Mouse (Mus musculus) G1E (cell line): ENCODE measurements around the gene Ddx58. TPM values are rescaled to one million over a fixed set of nuclear protein-coding genes. Genes with fewer than 3 reads are reported as not detected.

Experiments used
- ATAC-seq: 2 replicates; pipeline ENCODE4 v1.8.0; 2016; ENCODE audit warnings: mild to moderate bottlenecking; ENCODE audit not compliant: insufficient number of reproducible peaks, poor library complexity, low FRiP score, severe bottlenecking; ENCODE audit errors: extremely low read depth
- DNase-seq: peaks from one replicate; pipeline ENCODE4 v3.0.0; 2012; ENCODE audit warnings: low spot score
- H3K27me3 ChIP-seq: 2 replicates; pipeline ENCODE4 v1.6.1; 2012; ENCODE audit warnings: mild to moderate bottlenecking, low read length, inconsistent platforms; ENCODE audit not compliant: insufficient read depth
- H3K36me3 ChIP-seq: replicated peaks from 2 replicates; pipeline ENCODE3; 2012; ENCODE audit warnings: mild to moderate bottlenecking, inconsistent platforms
- H3K4me1 ChIP-seq: 2 replicates; pipeline ENCODE4 v1.6.1; 2012; ENCODE audit warnings: low read depth, low read length, inconsistent platforms, mixed read lengths; ENCODE audit not compliant: insufficient read depth
- H3K4me3 ChIP-seq: 2 replicates; pipeline ENCODE4 v1.5.1; 2012; ENCODE audit warnings: low read depth, mild to moderate bottlenecking, inconsistent platforms, low read length, moderate library complexity, mixed read lengths
- H3K9me3 ChIP-seq: replicated peaks from 2 replicates; pipeline ENCODE4 v1.6.1; 2012; ENCODE audit warnings: inconsistent platforms
- CTCF ChIP-seq: IDR thresholded peaks from 2 replicates; pipeline ENCODE4 v1.5.1; 2012; ENCODE audit warnings: low read depth, low read length, inconsistent platforms, mixed read lengths
- GATA1 ChIP-seq: IDR thresholded peaks from 2 replicates; pipeline ENCODE4 v1.6.1; 2012; ENCODE audit warnings: borderline replicate concordance, low read length, inconsistent platforms, mixed read lengths
- GATA2 ChIP-seq: IDR thresholded peaks from 2 replicates; pipeline ENCODE4 v1.6.1; 2012; ENCODE audit warnings: low read depth, low read length, inconsistent platforms, borderline replicate concordance
- POLR2AphosphoS5 ChIP-seq: IDR thresholded peaks from 2 replicates; pipeline ENCODE4 v1.6.1; 2012; ENCODE audit warnings: low read depth, low read length, inconsistent platforms; ENCODE audit not compliant: insufficient replicate concordance
- TAL1 ChIP-seq: conservative IDR thresholded peaks from 2 replicates; pipeline ENCODE4 v1.6.1; 2012; ENCODE audit warnings: low read depth, low read length, inconsistent platforms, mixed read lengths
- polyA plus RNA-seq: library from polyadenylated mRNA; stranded (reverse); fragments of >175 nt; gene quantifications from 2 replicates; pipeline ENCODE4 v1.2.3, GENCODE M21; 2012
- total RNA-seq, 2 experiments: library from RNA; stranded (forward) in 1 of 2; stranded (reverse) in 1 of 2; fragments of 200-1000 nt in 1 of 2; fragments of >200 nt in 1 of 2; fragmentation: Nextera tagmentation in 1 of 2; gene quantifications; 2 replicates each; pipeline ENCODE4 v1.2.3; 2014 to 2017

Gene Ddx58
- total and polyA plus RNA-seq, 3 experiments, result 0.68 to 29.2 (median 16.1) TPM

DNA sequence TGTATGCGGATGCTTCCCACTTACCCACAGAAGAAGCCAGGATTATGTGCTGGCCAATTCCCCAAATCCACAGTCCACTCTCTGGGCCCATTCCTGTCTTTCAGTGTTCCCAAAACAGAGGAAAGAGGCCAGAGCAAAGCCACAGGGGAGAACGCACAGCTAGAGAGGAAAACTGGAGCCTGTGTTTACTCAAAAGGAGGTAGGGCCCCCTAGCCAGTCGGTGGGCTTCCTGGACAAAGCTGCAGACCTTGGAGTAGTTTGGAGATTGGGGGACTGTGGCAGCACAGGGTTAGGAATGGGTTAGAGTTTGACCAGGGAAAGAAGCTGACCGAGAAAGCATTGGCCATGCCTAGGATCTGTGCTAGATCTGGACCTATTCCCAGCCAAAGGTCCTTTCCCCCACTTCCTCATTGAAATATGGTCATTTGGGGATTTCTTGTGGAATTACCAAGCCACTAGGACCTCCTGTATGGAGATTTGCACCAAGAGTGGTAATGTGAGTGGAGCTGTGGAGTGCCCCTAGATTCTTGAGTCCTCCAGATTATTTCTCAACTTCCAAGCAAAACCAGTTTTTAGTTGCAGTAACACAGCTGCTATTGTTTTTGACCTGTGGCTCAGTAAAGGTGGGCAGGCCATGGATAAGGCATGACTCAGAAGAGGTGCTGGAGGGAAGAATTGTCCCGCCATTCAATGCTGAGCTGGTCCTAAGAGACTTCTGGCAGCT, 82.0 kb downstream of the Ddx58 start:
- no peaks in the 10 kb centered on the region for H3K27me3 ChIP-seq
- ATAC-seq, result no peak
- no peak for TF ChIP-seq TAL1
- no peak for TF ChIP-seq CTCF
- TF ChIP-seq GATA2, result no peak
- no peak for TF ChIP-seq GATA1
- no peak for TF ChIP-seq POLR2AphosphoS5
- peaks cover 67% of the 10 kb centered on the region for H3K4me1 ChIP-seq
- no peak for DNase-seq
- H3K36me3 ChIP-seq, result peaks cover 49% of the 10 kb centered on the region
- H3K9me3 ChIP-seq, result peaks cover 7% of the 10 kb centered on the region
- peak overlapping the region; percentile 67; the same call in 1 of the 2 replicates for H3K4me3 ChIP-seq

DNA sequence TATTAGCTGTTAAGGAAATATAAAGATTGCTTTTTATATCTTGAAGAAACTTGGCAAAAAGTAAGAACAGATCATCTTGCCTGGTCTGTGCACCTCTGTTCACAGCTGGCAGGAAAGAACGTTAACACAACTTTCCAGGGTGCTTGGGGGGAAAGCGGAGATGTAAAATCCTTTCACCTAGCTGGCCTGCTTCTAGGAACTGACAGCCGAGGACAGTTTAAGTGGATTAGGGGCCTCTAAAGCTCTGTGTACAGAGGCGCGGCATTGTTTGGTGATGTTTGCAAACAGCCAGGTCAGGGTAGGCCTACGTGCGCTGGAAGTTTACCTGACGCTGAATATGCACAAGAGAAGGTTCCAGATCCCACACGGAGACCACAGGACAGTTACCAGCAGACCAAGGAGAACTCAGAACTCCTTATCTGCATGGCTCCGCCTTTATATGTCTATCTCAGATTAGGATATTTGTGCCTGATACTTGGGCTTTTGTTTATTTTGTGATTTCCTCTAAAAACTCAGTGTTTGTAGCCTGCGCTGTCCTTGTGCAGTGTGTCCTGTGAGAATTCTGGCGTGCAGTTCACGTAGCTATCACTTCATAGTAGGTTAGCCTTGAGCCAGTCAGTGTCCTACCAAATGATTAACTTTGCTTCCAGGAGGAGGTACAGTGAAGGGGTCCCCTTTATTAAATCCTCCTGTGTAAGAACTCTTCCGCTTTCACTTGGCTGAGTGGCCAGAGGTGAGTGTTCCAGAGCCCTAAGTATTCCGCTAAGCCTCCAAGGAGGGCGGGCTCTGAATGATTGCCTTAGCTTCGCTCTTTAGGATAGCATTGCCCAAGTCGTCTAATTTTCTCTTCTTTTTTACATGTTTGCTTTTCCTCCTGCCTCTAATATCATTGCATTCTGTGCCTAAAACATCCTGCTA, 82.8 kb downstream of the Ddx58 start:
- ATAC-seq (peak; percentile 6; the same call in 1 of the 2 replicates), DNase-seq (no peak)
- peaks cover 75% of the 10 kb centered on the region for H3K4me1 ChIP-seq
- H3K4me3 ChIP-seq, result peak overlapping the region; percentile 67
- H3K36me3 ChIP-seq, result peaks cover 53% of the 10 kb centered on the region
- peaks cover 7% of the 10 kb centered on the region for H3K9me3 ChIP-seq
- H3K27me3 ChIP-seq, result no peaks in the 10 kb centered on the region
- TF ChIP-seq TAL1 (peak; percentile 51), POLR2AphosphoS5 (no peak)

DNA sequence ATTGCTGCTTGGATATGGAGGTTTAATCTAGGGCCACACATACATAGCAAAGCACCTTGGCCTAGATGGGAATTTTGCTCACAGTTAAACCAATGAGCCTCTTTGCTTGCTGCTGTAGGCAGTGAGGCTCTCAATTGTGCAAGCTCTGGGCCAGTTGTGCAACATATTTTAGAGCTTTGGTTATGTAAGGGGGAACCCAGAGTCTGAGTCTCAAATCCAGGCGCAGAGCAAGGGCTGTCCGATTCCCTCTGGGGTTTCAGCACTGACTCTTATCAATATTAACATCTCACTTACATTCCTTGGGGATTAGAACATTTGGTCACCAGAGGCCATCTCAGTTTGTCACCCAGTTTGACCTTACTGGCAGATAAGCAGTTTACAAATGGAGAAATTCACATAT, 83.5 kb downstream of the Ddx58 start:
- Histone ChIP-seq H3K4me1 (peaks cover 82% of the 10 kb centered on the region), H3K27me3 (no peaks in the 10 kb centered on the region), H3K4me3 (peak overlapping the region; percentile 67), H3K36me3 (peaks cover 54% of the 10 kb centered on the region), H3K9me3 (peaks cover 7% of the 10 kb centered on the region)
- TF ChIP-seq CTCF (no peak), GATA1 (no peak), POLR2AphosphoS5 (no peak), TAL1 (no peak), GATA2 (no peak)
- ATAC-seq (no peak), DNase-seq (no peak)

DNA sequence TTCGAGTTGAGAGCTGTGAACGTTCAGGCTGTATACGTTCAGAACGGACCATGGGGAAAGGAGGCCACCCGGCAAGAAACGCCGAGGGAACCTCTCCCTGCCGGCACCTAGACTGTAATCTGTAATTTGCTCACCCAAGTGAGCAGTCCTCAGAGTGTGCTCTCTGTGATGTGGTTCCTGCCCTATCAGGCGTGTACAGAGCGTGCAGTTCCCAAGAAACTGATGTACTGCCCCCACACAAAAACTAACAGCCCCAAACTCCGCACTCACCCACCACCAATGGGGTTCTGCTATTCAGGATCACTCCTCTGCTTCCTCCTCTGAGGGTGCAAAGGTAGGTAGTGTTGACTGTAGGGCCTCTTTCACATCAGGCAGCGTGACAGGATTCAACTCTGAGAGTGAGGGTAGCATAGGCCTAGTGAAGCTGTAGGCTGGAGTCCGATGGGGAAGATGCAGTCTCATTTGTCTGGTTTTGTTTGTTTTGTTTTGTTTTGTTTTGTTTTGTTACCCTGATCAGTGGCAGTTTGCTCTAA, 84.1 kb downstream of the Ddx58 start:
- Histone ChIP-seq H3K36me3 (peaks cover 53% of the 10 kb centered on the region), H3K4me3 (peak overlapping the region; percentile 67), H3K9me3 (peaks cover 2% of the 10 kb centered on the region), H3K27me3 (no peaks in the 10 kb centered on the region), H3K4me1 (peaks cover 82% of the 10 kb centered on the region)
- peak; percentile 80 for ATAC-seq
- TF ChIP-seq GATA1 (no peak), TAL1 (peak; percentile 42; the same call in 1 of the 2 replicates), CTCF (no peak), POLR2AphosphoS5 (no peak), GATA2 (no peak)
- DNase-seq, result peak; percentile 66

DNA sequence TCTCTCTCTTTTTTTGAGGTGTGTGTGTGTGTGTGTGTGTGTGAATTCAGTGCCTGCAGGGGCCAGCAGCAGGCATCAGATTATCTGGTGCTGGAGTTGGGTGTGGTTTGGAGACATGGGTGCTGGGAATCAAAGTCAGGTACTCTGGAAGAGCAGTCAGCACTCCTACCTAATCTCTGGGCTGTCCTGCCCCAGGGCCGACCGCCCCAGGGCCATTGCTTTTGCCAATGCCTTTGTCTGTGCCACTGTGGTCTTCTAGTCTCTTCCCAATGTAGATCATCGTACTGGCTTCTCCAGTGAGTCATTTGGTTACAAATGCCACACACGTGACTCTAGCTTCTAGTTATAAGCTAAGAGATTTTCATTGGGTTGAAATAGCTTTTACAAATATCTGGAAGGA, 84.9 kb downstream of the Ddx58 start:
- DNase-seq (no peak), ATAC-seq (no peak)
- Histone ChIP-seq H3K4me3 (peak overlapping the region; percentile 62; the same call in 1 of the 2 replicates), H3K4me1 (peaks cover 89% of the 10 kb centered on the region), H3K36me3 (peaks cover 55% of the 10 kb centered on the region), H3K27me3 (no peaks in the 10 kb centered on the region), H3K9me3 (no peaks in the 10 kb centered on the region)
- TF ChIP-seq GATA2 (no peak), POLR2AphosphoS5 (no peak), CTCF (no peak), TAL1 (no peak), GATA1 (no peak)

Other genes starting within 250 kb of the Ddx58 start
- 133 and 144 TPM in 2 replicates for gene Aco1, start 96.7 kb downstream of the Ddx58 start, total RNA-seq (2014; fragmentation: Nextera tagmentation)
- gene Aco1, start 96.7 kb downstream of the Ddx58 start, total RNA-seq (2017), result 119 and 120 TPM in 2 replicates
- gene Aco1, start 96.7 kb downstream of the Ddx58 start, polyA plus RNA-seq, result 28.4 and 34.1 TPM in 2 replicates
- 8.5 and 9.9 TPM in 2 replicates for gene Smim27, start 29.8 kb upstream of the Ddx58 start, total RNA-seq (2014; fragmentation: Nextera tagmentation)
- gene Smim27, start 29.8 kb upstream of the Ddx58 start, total RNA-seq (2017), result 9.2 and 13.4 TPM in 2 replicates
- gene Smim27, start 29.8 kb upstream of the Ddx58 start, polyA plus RNA-seq, result 14.1 and 18.2 TPM in 2 replicates
- 35.0 and 40.4 TPM in 2 replicates for gene Topors, start 30.0 kb upstream of the Ddx58 start, total RNA-seq (2014; fragmentation: Nextera tagmentation)
- 54.8 and 59.3 TPM in 2 replicates for gene Topors, start 30.0 kb upstream of the Ddx58 start, total RNA-seq (2017)
- gene Topors, start 30.0 kb upstream of the Ddx58 start, polyA plus RNA-seq, result 8.7 and 9.9 TPM in 2 replicates
- 31.5 and 37.4 TPM in 2 replicates for gene Ndufb6, start 39.6 kb upstream of the Ddx58 start, total RNA-seq (2014; fragmentation: Nextera tagmentation)
- 82.0 and 91.4 TPM in 2 replicates for gene Ndufb6, start 39.6 kb upstream of the Ddx58 start, total RNA-seq (2017)
- 176 and 177 TPM in 2 replicates for gene Ndufb6, start 39.6 kb upstream of the Ddx58 start, polyA plus RNA-seq
- not detected in 2 replicates for gene Tmem215, start 232.4 kb upstream of the Ddx58 start, total RNA-seq (2014; fragmentation: Nextera tagmentation)
- 0.06 and 0.16 TPM in 2 replicates for gene Tmem215, start 232.4 kb upstream of the Ddx58 start, total RNA-seq (2017)
- not detected in 2 replicates for gene Tmem215, start 232.4 kb upstream of the Ddx58 start, polyA plus RNA-seq